Mouse (Mus musculus): ENCODE measurements around the gene Hnrnpab.

Hnrnpab gene

DNA sequence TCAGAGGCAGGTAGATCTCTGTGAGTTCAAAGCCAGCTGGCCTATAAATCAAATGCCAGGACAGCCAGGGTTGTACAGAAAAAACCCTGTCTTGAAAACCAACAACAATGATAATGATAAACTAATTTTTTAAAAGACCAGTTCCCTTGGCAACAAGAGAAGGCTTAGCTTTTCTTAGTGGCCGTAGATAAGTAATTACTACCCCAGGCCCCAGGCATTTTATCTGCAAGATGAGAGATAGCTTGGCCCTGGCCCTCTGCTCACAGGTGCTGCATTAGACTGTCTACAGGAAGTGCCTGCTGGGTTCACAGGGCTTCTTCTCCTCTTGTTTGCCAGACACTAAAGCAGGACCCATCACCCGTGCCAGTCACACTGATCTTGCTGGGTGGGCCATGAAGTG is 51.6 kb downstream of the Hnrnpab start:
- DNase-seq = peak; percentile 14

DNA sequence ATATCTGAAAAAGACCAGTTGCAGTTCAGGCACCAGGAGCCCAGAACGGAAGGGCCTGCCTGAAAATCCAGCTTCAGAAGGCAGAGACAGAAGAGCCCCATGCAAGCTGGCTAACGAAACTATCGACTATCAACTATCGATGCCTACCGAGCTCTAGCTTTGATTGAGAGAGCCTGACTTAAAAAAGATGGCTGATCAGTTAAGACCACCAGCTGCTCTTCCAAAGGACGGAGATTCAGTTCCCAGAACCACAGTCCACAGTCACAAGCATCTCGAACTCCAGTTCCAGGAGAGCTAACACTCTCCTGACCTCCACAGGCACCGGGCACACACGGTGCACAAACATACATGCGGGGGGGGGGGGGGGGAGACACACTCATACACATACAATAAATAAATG is 52.1 kb downstream of the Hnrnpab start:
- DNase-seq = no peak

DNA sequence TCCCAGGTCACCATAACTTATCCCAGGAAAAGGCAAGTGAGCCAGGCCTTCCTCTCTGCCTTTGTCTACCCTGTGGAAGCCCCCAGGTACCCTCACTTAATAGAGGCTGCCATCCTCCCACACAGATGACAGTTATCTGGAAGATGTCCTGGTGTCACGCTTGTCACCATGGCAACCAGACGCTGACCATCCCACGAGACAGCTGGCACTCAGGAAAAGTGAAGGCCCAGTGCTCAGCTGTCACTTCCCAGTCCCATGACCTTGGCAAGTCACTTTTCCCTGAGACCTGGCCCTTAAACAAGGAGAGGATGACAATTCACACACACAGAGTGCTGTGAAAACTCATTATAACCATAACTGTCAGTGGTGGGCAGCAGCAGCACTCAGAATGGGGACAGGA is 54.6 kb downstream of the Hnrnpab start:
- DNase-seq = no peak

DNA sequence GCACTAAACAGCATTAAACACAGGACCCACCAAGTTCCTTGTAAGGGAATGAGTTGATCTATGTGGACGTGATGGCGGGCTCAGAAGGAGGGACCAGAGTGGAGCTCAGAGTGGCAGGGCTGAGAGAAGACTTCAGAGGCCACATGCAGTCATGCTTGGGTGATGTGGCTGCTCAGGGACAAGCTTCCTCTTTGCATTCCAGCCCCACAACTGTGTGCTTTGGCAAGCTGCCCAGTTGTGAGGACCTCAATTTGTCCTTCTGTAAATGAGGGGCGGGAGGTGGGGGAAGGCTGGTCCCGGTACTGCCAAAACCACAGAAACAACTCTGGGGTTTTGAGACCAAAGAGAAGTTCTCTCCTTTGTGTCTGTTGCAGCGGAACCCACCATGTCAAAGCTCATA is 55.4 kb downstream of the Hnrnpab start:
- DNase-seq = no peak
